Mouse (Mus musculus) gastrocnemius, postnatal 25 days (tissue): ENCODE data around the gene Sv2a. TPM values are rescaled to one million over a fixed set of nuclear protein-coding genes. Genes with fewer than 3 reads are reported as not detected.
A peak's percentile ranks its signal among the peaks of the same experiment; 100 is the strongest.
"Not testable (repeated sequence)": the region's sequence is repeated elsewhere in the genome, so short reads cannot be mapped to it uniquely, and the experiment has no call there.

Source experiments
- DNase-seq: peaks from one replicate; pipeline ENCODE4 v3.0.0; 2022
- total RNA-seq, 2 experiments: library from RNA; stranded (reverse); gene quantifications; 1 replicate in 1 of 2; 2 replicates in 1 of 2; pipeline ENCODE4 v1.2.3; 2021

Gene Sv2a
- total RNA-seq, 2 experiments from 2014 or later: 0.92 to 1.3 TPM

DNA sequence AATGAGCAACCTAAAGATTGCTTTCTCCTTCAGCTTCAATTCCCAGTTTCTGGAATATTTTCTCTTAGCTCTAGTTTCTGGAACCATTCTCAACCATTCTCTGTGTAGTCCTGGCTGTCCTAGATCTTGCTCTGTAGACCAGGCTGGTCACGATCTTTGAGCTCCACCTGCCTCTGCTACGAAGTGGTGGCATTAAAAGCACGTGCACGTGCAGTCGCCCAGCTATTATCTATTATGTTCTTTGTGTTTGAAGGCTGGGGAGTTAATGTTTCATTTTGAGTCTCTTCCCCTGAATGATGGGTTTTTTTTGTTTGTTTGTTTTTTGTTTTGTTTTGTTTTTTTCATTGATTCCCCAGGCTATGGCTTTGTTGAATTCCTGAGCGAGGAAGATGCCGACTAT is 7.8 kb upstream of the Sv2a start:
- no peak for DNase-seq

DNA sequence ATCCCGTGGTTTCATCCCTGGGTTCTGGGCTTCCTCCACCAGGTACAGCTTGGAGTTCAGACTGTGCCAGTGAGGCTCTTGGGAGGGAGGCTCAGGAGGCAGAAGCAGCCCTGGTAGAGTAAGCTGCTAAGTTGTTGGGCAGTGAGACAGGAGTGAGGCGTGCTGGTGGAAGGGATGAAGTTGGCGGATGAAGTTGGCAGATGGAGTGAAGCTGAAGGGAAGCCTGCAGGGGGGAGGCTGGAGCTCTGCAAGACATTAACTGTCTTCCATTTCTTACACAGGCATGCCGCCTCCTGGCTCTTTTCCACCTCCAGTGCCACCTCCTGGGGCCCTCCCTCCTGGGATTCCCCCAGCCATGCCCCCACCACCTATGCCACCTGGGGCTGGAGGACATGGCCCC is 6.9 kb upstream of the Sv2a start:
- DNase-seq: not testable (repeated sequence)

- DNase-seq: no peak
Measured at GRCm38 (mm10) chr3:96175251-96175650, 5.7 kb upstream of the Sv2a start.

GRCm38 (mm10) chr3:96178427-96178826 is 2.5 kb upstream of the Sv2a start:
- no peak for DNase-seq

DNA sequence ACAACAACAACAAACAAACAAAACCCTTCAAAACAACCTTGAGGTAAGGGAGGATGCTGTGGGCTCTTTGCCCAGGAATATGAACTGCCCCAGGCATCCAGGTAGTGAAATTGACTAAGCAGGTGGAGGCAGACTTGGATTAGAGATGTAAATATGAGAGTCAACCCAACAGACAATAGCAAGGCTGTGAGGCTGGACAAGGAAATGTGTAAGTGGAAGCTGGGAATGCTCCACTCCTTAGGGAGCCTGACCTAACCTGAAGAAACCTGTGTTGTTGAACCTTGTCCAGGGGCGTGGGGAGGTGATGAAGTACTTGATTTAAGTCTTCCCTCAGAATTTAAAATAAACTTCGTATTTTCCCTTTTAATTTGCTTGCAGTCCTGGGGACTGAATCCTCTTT is 2.0 kb upstream of the Sv2a start:
- DNase-seq: no peak

DNA sequence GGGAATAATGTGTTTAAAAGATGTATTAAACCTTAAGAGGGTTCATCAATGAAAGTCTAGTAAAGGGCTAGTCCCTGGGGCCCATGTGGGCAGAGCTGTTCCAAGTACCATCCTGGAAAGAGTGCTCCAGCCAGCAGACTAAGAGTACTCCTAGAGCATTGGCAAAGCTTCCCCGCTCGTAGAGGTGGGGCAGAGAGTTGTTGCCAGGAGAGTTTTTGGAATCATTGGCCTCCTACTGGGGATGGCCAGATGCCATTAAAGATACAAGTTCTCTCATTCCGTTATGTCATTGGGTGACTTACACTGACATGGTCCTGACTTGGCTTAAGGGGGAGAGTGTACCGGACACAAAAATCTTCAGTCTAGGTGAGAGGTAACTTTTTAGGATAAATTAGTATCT is 1.4 kb upstream of the Sv2a start:
- DNase-seq: peak; percentile 62

- DNase-seq: no peak
Measured at GRCm38 (mm10) chr3:96181510-96182381, 795 bp downstream of the Sv2a start.

GRCm38 (mm10) chr3:96182382-96182776 is 1.4 kb downstream of the Sv2a start:
- DNase-seq: no peak

GRCm38 (mm10) chr3:96192977-96193376 is 12.0 kb downstream of the Sv2a start:
- DNase-seq: no peak

DNA sequence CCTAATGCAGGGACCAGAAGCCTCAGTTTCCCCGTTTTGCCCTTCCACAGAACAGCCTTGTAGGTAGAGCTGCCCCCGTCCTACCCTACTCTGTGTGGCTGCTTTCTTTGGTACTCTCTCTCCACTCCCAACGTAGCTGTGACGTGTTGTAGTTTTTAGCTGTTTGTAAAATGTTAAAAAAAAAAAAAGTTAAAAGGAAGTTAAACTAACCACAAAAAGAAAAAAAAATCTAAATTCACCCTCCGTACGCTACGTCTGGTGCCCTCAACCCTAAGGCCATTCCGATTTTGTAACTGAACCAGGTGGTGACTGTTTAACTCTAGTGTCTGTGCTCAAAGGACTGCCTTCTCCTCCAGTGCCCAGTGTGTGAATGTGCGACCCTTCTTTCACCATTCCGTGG is 14.0 kb downstream of the Sv2a start:
- no peak for DNase-seq

GRCm38 (mm10) chr3:96195616-96196313 is 14.8 kb downstream of the Sv2a start:
- DNase-seq: no peak

DNA sequence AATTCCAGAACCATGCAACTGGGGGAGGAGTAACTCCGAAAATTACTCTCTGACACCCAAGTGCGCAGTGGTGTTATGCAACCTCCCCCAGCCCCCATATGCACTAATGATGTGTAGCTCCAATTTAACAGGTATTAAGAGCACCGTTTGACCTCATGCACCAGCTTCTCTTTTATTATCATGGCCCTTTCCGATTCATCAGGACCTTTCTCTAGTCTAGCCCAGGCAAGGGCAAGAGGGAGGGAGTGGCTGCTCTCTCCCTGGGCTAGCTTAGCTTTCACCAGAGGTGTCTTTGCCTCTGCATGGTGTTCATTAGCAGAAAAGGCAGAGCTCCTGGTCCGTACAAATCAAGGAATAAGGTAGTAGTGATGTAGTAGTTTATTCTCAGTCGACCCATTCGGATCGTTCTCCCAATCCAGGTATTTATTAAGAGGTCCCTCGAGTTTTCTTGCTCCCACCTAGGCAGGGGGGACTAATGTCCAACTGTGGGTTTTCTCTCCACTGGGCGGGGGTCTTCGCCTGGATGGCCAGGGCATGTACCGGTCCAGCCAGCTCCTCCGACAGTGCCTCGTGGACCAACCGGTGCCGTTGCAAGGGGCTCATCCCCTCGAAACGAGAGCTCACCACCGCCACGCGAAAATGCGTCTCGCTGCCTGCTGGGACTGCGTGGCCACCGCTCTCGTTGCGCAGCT is 15.6 kb downstream of the Sv2a start:
- no peak for DNase-seq

GRCm38 (mm10) chr3:96197129-96197749 is 16.3 kb downstream of the Sv2a start:
- DNase-seq: peak; percentile 83

- DNase-seq: no peak
Measured at GRCm38 (mm10) chr3:96198181-96198580, 17.2 kb downstream of the Sv2a start.

DNA sequence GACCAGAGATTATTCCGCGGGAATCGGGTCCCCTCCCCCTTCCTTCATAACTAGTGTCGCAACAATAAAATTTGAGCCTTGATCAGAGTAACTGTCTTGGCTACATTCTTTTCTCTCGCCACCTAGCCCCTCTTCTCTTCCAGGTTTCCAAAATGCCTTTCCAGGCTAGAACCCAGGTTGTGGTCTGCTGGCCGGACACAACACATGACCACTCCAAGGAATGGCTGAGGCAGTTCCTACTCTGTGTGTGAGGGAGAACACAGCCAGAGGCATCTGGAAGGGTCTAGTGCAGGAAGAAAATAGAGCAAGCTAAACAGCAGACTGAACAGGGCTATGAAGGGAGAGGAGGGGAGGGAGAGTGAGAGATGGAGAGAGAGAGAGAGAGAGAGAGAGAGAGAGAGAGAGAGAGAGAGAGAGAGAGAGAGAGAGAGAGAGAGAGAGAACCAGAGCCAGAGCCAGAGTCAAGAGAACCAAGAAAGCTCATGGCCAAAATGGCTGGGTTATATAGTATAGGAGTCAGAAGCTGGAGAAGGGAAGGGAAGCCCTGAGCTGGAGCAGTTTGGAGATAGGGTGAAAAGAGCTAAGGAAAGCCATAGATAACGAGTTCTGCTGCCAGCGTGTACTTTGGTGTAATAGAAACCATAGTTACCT is 17.8 kb downstream of the Sv2a start:
- DNase-seq: not testable (repeated sequence)

GRCm38 (mm10) chr3:96199731-96200130 is 18.8 kb downstream of the Sv2a start:
- DNase-seq: no peak

DNA sequence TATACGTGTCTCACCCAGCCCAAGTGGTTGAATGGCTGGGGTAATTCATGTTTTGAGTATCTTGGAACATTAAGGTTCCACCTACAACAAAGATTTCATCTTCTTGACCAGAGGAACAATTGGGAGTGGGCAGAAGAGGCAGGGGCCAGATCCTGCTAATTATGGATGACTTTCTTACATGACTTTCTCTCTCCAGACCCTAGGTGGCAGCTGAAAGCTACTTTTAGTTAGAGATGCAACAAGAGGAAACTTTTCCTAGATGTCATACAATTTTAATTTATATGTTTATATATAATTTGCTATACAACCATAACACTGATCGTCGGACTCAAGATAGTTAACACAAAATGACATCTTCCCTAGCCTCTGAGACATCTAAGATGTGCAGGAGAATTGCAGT is 26.9 kb downstream of the Sv2a start:
- no peak for DNase-seq

GRCm38 (mm10) chr3:96209242-96209641 is 28.3 kb downstream of the Sv2a start:
- no peak for DNase-seq

DNA sequence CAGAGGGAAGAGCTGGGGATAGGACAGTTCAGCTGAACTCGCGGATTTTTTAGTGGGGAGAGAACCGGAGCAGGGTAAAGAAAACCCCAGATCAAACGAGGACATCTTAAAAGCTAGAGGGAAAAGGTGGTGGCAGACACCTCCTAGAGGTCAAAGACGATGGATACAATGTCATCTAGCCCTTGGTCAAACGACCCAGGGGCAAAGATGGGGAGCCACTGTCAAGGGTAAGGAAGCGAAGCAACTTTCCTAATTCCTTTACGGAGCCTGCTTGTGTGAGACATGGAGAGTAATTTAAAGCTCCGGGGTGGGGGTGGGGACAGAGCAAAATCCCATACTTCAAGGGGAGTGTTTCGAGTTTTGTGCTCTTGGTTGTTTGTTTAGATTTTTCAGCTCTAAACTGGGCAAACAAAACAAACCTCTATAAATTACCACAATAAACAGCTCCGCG is 38.3 kb downstream of the Sv2a start:
- DNase-seq: peak; percentile 22

DNA sequence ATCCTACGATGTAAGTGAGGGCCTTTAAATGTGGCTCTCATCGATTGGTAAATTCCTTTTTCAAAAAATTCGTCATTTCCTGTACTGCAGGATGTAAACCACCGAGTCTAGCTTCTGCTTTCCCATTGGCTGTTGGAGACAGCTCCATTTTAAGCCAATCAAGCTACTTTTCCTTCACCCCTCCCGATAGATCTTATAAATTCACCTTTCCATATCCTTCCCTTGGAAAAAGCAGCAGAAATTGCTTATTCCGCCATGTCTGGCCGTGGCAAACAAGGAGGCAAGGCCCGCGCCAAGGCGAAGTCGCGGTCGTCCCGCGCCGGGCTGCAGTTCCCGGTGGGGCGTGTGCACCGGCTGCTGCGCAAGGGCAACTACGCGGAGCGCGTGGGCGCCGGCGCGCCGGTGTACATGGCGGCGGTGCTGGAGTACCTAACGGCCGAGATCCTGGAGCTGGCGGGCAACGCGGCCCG is 38.7 kb downstream of the Sv2a start, which contains the start of the genes Bola1 and Hist2h2ab:
TSS of gene Bola1 (minus strand) at position 49 of the 470 bp plus-strand sequence.
TSS of gene Hist2h2ab (plus strand) at position 205 of the 470 bp plus-strand sequence.
- peak; percentile 73 for DNase-seq

DNA sequence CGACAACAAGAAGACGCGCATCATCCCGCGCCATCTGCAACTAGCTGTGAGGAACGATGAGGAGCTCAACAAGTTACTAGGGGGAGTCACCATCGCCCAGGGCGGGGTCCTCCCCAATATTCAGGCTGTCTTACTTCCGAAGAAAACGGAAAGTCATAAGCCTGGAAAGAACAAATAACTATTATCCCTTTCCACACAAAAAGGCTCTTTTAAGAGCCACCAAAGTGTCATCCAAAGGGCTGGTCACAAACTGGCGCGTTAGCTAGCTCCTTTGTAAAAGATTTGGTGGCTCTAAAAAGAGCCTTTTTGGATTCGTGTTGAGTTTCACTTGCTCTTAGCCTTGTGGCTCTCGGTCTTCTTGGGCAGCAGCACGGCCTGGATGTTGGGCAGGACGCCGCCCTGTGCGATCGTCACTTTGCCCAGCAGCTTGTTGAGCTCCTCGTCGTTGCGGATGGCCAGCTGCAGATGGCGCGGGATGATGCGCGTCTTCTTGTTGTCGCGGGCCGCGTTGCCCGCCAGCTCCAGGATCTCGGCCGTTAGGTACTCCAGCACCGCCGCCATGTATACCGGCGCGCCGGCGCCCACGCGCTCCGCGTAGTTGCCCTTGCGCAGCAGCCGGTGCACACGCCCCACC is 39.3 kb downstream of the Sv2a start:
- not testable (repeated sequence) for DNase-seq
